Mouse (Mus musculus) embryonic fibroblast, embryonic 13.5 days (primary cell): ENCODE measurements at regions not wholly inside any gene's neighbourhood (a gene's known extent, or its start where the extent isn't known, plus 50 kb on each side); places are given as distances from the start of the nearest gene placed in this dataset.

ENCODE experiments used
- CTCF ChIP-seq: IDR thresholded peaks from 2 replicates; pipeline ENCODE4 v1.5.1; 2011; ENCODE audit warnings: mild to moderate bottlenecking, control low read depth, low read length, moderate library complexity, borderline replicate concordance; ENCODE audit not compliant: insufficient read depth
- POLR2A ChIP-seq: IDR thresholded peaks from 2 replicates; pipeline ENCODE4 v1.6.1; 2011; ENCODE audit warnings: low read depth, mild to moderate bottlenecking, control low read depth, low read length, moderate library complexity

- no peak for TF ChIP-seq POLR2A
- TF ChIP-seq CTCF = no peak
Observed at GRCm38 (mm10) chr15:96938406-96938805, 117.3 kb downstream of the Slc38a4 start.
